Mouse (Mus musculus) hindbrain, embryonic 15.5 days (tissue): ENCODE data around the gene Cyb5r3. TPM values are rescaled to one million over a fixed set of nuclear protein-coding genes. Genes with fewer than 3 reads are reported as not detected.

ENCODE experiments used
- ATAC-seq: fragments of 200-750 bp; cut with Nextera tagmentation; 2 replicates; pipeline ENCODE4 v1.8.0; 2017; ENCODE audit warnings: low read depth, moderate number of reproducible peaks, moderate TSS enrichment; ENCODE audit not compliant: low FRiP score
- H3K27ac ChIP-seq: fragments of 300-500 bp; sonication (generic); replicated peaks from 2 replicates; pipeline ENCODE4 v1.5.1; 2015; ENCODE audit warnings: mild to moderate bottlenecking, inconsistent platforms
- H3K27me3 ChIP-seq: fragments of 300-500 bp; sonication (generic); 2 replicates; pipeline ENCODE4 v1.6.1; 2015; ENCODE audit warnings: control low read depth, inconsistent platforms
- H3K36me3 ChIP-seq: fragments of 300-500 bp; sonication (generic); 2 replicates; pipeline ENCODE4 v1.6.1; 2015; ENCODE audit warnings: control low read depth, inconsistent platforms
- H3K4me1 ChIP-seq: fragments of 300-500 bp; sonication (generic); replicated peaks from 2 replicates; pipeline ENCODE4 v1.6.1; 2015; ENCODE audit warnings: control low read depth, inconsistent platforms
- H3K4me2 ChIP-seq: fragments of 300-500 bp; sonication (generic); 2 replicates; pipeline ENCODE4 v1.6.1; 2015; ENCODE audit warnings: moderate library complexity, mild to moderate bottlenecking, inconsistent platforms
- H3K4me3 ChIP-seq: fragments of 300-500 bp; sonication (generic); 2 replicates; pipeline ENCODE4 v1.5.1; 2015; ENCODE audit warnings: mild to moderate bottlenecking, inconsistent platforms
- H3K9ac ChIP-seq: fragments of 300-500 bp; sonication (generic); 2 replicates; pipeline ENCODE4 v1.6.1; 2015; ENCODE audit warnings: inconsistent platforms
- H3K9me3 ChIP-seq: fragments of 300-500 bp; sonication (generic); 2 replicates; pipeline ENCODE4 v1.6.1; 2016; ENCODE audit warnings: control low read depth, inconsistent platforms
- WGBS: fragments of 180-500 bp; shearing (Covaris S2); methylation state at CpG from one replicate; pipeline ENCODE4 v1.1.7; 2015; 5-methylcytosine and 5-hydroxymethylcytosine counted together
- polyA plus RNA-seq: library from polyadenylated mRNA; unstranded; fragments of >200 nt; fragmentation: Nextera tagmentation; extraction: Ambion mirVana; gene quantifications from 2 replicates; pipeline ENCODE4 v1.2.1, GENCODE M21; 2015

Gene Cyb5r3
- polyA plus RNA-seq, 1 experiment from 2014 or later = 144 TPM

- H3K9me3 ChIP-seq = no peaks in the 10 kb centered on the region
- H3K27me3 ChIP-seq = no peaks in the 10 kb centered on the region
- H3K27ac ChIP-seq = no peak overlapping the region
- H3K36me3 ChIP-seq = peaks cover 35% of the 10 kb centered on the region
- no peak overlapping the region for H3K9ac ChIP-seq
- 95% methylated on average over 6 of the region's 6 CpGs for WGBS
- H3K4me2 ChIP-seq = no peak overlapping the region
- ATAC-seq = no peak
- H3K4me1 ChIP-seq = no peaks in the 10 kb centered on the region
- H3K4me3 ChIP-seq = no peak overlapping the region
These were observed 14.7 kb downstream of the Cyb5r3 start for GRCm38 (mm10) chr15:83157667-83158064.

- H3K4me2 ChIP-seq = no peak overlapping the region
- H3K4me3 ChIP-seq = no peak overlapping the region
- H3K9ac ChIP-seq = no peak overlapping the region
- H3K36me3 ChIP-seq = peaks cover 35% of the 10 kb centered on the region
- no peaks in the 10 kb centered on the region for H3K4me1 ChIP-seq
- H3K9me3 ChIP-seq = no peaks in the 10 kb centered on the region
- H3K27ac ChIP-seq = no peak overlapping the region
- no peaks in the 10 kb centered on the region for H3K27me3 ChIP-seq
- ATAC-seq = no peak
- WGBS = 68% methylated on average over 11 of the region's 11 CpGs
These were observed 15.3 kb downstream of the Cyb5r3 start for GRCm38 (mm10) chr15:83156929-83157666.

GRCm38 (mm10) chr15:83155672-83156419, 16.5 kb downstream of the Cyb5r3 start:
- H3K27me3 ChIP-seq = no peaks in the 10 kb centered on the region
- no peak overlapping the region for H3K4me3 ChIP-seq
- peaks cover 29% of the 10 kb centered on the region for H3K36me3 ChIP-seq
- no peak overlapping the region for H3K9ac ChIP-seq
- H3K9me3 ChIP-seq = no peaks in the 10 kb centered on the region
- no peak overlapping the region for H3K27ac ChIP-seq
- WGBS = 85% methylated on average over 6 of the region's 6 CpGs
- ATAC-seq = no peak
- H3K4me2 ChIP-seq = no peak overlapping the region
- H3K4me1 ChIP-seq = no peaks in the 10 kb centered on the region

DNA sequence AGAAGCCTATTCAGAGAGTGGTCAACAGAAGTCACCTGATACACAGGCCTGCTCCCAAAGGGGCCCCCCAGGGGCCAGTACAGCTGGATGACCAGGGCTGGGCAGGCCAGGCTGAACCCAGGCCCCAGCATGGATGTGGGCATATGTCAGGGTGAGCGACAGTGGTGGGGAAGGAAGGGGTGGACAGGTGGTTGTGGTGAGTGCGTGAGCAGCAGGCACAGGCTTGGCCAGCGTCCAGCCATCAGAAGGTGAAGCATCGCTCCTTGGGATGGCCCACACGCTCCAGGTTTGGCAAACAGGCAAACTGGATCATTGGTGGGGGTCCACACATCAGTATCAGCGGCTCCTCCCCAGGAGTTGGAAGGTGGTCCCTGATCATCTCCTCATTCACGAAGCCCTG, 18.1 kb downstream of the Cyb5r3 start:
- peaks cover 5% of the 10 kb centered on the region; the same call in 1 of the 2 replicates for H3K4me1 ChIP-seq
- H3K9ac ChIP-seq = no peak overlapping the region
- 91% methylated on average over 7 of the region's 7 CpGs for WGBS
- no peaks in the 10 kb centered on the region for H3K9me3 ChIP-seq
- no peak overlapping the region for H3K27ac ChIP-seq
- H3K4me2 ChIP-seq = no peak overlapping the region
- H3K36me3 ChIP-seq = peaks cover 22% of the 10 kb centered on the region
- H3K27me3 ChIP-seq = no peaks in the 10 kb centered on the region
- ATAC-seq = no peak
- no peak overlapping the region for H3K4me3 ChIP-seq

- Histone ChIP-seq H3K9ac (no peak overlapping the region), H3K4me2 (no peak overlapping the region), H3K27me3 (no peaks in the 10 kb centered on the region), H3K4me1 (peaks cover 27% of the 10 kb centered on the region), H3K9me3 (no peaks in the 10 kb centered on the region), H3K4me3 (no peak overlapping the region), H3K36me3 (peaks cover 11% of the 10 kb centered on the region), H3K27ac (no peak overlapping the region)
- no peak for ATAC-seq
- WGBS = 83% methylated on average over 4 of the region's 4 CpGs
These were observed 21.7 kb downstream of the Cyb5r3 start for GRCm38 (mm10) chr15:83150694-83151093.

- Histone ChIP-seq H3K27ac (peak overlapping the region; percentile 100), H3K4me1 (peaks cover 27% of the 10 kb centered on the region), H3K9me3 (no peaks in the 10 kb centered on the region), H3K4me2 (peak overlapping the region; percentile 76), H3K9ac (peak overlapping the region; percentile 47), H3K36me3 (peaks cover 15% of the 10 kb centered on the region), H3K27me3 (no peaks in the 10 kb centered on the region), H3K4me3 (peak overlapping the region; percentile 99)
- no peak for ATAC-seq
- WGBS = 32% methylated on average over 3 of the region's 3 CpGs
These were observed 22.3 kb downstream of the Cyb5r3 start for GRCm38 (mm10) chr15:83150073-83150442.

DNA sequence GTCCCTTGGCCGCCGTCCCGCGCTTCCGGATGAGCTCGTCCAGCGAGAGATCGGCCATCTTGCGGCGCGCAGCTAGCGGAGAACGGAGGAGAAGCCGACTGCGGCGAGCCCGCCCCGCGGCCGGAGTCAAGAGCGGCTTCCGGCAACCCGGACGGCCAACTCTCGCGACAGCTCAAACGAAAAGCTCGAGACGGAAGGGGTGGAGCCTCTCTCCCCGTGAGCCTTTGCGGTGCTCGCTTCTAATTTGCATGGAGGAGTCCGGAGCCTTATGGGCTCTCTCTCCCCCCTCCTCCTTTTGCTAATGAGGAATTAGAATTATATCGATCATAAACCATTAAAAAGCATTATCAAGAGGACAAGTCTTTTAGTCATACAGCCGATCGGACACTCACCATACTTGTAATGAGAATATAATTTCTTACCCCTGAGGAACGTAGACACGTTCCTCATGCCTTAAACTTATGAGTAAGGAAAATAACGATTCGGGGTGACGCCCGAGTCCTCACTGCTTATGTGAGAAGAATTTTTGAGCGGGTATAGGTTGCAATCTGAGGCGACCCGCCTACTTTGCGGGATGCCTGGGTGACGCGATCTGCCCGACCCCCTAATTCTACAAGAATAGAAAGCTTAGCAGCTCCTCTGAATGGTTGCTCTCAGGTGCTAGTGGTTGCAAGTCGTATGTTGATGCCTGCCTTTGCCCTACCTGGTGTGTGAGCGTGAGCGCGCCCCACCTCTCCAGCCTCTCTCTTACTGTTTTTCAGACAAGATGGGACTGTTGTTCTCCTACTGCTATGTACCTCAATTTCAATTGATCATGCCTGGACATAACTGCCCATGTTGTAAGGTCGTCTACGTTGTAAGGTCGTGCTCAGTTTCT, 23.0 kb downstream of the Cyb5r3 start, which contains the start of gene Poldip3:
Gene Poldip3, minus strand, starts transcription at position 189 of the 877 bp plus-strand sequence.
- Histone ChIP-seq H3K27ac (peak within 1 kb of the TSS; percentile 100), H3K4me2 (peak within 1 kb of the TSS; percentile 76), H3K9ac (peak within 1 kb of the TSS; percentile 98), H3K9me3 (no peaks in the 10 kb centered on the region), H3K27me3 (no peaks in the 10 kb centered on the region), H3K4me1 (peaks cover 27% of the 10 kb centered on the region), H3K36me3 (peaks cover 15% of the 10 kb centered on the region), H3K4me3 (peak within 1 kb of the TSS; percentile 99)
- peak; percentile 95 for ATAC-seq
- WGBS = under 1% methylated on average over 54 of the region's 56 CpGs

GRCm38 (mm10) chr15:83148801-83149195, 23.6 kb downstream of the Cyb5r3 start:
- peak overlapping the region; percentile 76 for H3K4me2 ChIP-seq
- peaks cover 14% of the 10 kb centered on the region for H3K36me3 ChIP-seq
- no peaks in the 10 kb centered on the region for H3K9me3 ChIP-seq
- peaks cover 27% of the 10 kb centered on the region for H3K4me1 ChIP-seq
- H3K27ac ChIP-seq = peak overlapping the region; percentile 100
- peak overlapping the region; percentile 99 for H3K4me3 ChIP-seq
- 0% methylated on average over 35 of the region's 41 CpGs for WGBS
- ATAC-seq = peak; percentile 86
- H3K27me3 ChIP-seq = no peaks in the 10 kb centered on the region
- H3K9ac ChIP-seq = peak overlapping the region; percentile 98

DNA sequence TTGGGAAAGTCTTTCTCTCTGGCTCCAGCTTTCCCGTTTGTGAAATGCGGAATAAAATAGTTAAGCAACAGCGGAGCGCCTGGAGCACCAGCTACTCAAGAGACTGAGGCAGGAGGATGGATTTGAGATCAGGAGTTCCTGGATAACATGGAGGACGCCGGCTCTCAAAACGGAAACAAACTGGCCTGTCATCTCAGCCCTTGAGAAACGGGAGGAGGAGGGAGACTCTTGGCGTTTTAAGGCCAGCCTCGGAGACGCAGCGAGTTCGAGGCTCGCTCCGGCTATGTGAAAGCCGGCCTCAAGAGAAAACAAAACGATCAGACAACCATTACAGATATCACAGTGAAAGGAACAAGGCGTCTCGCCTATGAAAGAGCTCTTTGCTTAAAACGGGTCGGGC, 24.0 kb downstream of the Cyb5r3 start:
- Histone ChIP-seq H3K9ac (peak overlapping the region; percentile 98), H3K36me3 (peaks cover 14% of the 10 kb centered on the region), H3K27me3 (no peaks in the 10 kb centered on the region), H3K27ac (peak overlapping the region; percentile 100), H3K4me3 (peak overlapping the region; percentile 99), H3K4me1 (peaks cover 29% of the 10 kb centered on the region), H3K9me3 (no peaks in the 10 kb centered on the region), H3K4me2 (peak overlapping the region; percentile 76)
- WGBS = 4% methylated on average over 21 of the region's 21 CpGs
- no peak for ATAC-seq

DNA sequence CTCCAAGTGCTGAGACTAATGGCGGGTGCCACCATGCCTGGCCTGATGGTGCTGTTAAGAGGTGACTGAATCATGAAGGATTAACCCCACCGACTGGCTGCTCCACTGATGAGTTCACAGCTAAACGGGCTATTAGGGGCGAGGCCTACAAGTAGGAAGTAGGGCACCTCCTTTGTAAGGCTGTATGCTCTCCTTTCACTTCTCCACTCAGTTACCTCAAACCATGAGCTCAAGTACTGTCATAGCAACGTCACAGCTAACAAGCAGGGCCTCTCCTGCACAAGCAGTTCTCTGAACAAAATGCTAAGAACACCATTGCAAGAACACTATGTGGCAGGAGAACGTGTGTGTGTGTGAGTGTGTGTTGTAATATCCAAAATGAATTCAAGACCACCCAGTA, 26.9 kb downstream of the Cyb5r3 start:
- Histone ChIP-seq H3K27ac (no peak overlapping the region), H3K4me1 (peaks cover 42% of the 10 kb centered on the region), H3K9ac (no peak overlapping the region), H3K4me3 (no peak overlapping the region), H3K36me3 (peaks cover 14% of the 10 kb centered on the region), H3K4me2 (no peak overlapping the region), H3K27me3 (no peaks in the 10 kb centered on the region), H3K9me3 (no peaks in the 10 kb centered on the region)
- ATAC-seq = no peak
- 96% methylated on average over 6 of the region's 6 CpGs for WGBS

DNA sequence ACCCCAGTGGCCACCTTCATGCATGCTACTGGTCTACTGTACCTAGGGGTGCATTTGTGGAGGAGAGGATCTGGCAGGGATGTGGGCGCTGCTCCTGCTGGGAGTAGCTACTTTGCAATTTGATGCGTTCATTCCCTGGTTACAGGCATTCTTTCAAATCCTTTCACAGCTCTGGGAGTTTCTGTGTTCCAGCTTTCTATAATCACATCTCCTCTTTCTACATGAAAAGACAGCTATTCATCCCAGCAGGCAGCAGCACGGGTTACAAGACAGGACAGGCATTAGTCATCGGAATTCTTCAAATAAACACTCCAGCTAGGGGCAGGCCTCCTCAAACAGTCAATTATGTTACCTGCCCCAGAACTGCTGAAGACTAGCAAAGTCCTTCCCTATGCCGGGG, 29.5 kb downstream of the Cyb5r3 start:
- no peak for ATAC-seq
- peaks cover 30% of the 10 kb centered on the region for H3K4me1 ChIP-seq
- H3K9ac ChIP-seq = no peak overlapping the region
- H3K4me3 ChIP-seq = no peak overlapping the region
- H3K9me3 ChIP-seq = no peaks in the 10 kb centered on the region
- H3K27me3 ChIP-seq = no peaks in the 10 kb centered on the region
- 34% methylated on average over 5 of the region's 5 CpGs for WGBS
- H3K4me2 ChIP-seq = no peak overlapping the region
- H3K36me3 ChIP-seq = peaks cover 17% of the 10 kb centered on the region
- no peak overlapping the region; the same call in 1 of the 2 replicates for H3K27ac ChIP-seq
